12 mouse cellular contexts compared by ENCODE assay signal in genomic region chr2:79185234-79186101, GRCm38 (mm10).
DNase-seq lines count a peak whose midpoint lies in the region; ATAC-seq and TF ChIP-seq lines count a peak whose summit lies in the region.
"Had no signal": no experiment of that assay in that cellular context is flagged by ENCODE, and none has a peak within 500 bp of the region (broad histone marks: within the 10 kb centered on the region; RNA-seq: fewer than 3 reads in every experiment).

No protein-coding gene starts in this region.

- ATAC-seq in forebrain, embryonic 12.5 days (ENCODE audit: low FRiP score): peak; percentile 45; the same call in 1 of the 2 replicates
- ATAC-seq in forebrain, embryonic 15.5 days (replicated peaks): peak; percentile 71
- ATAC-seq in midbrain, embryonic 15.5 days (replicated peaks): 0 out of 2 replicates have a peak, but pooled peaks have one; percentile 60
- ATAC-seq: intestine, embryonic 16.5 days; liver, postnatal 0 days had no signal

- no peak for TF ChIP-seq CTCF in layer of hippocampus, adult 2 months (conservative IDR thresholded peaks at IDR 0.05)

- H3K4me2 ChIP-seq in forebrain, embryonic 12.5 days: no peak overlapping the region
- 0 out of 2 replicates have a peak overlapping the region, but pooled peaks have one; percentile 5 for H3K4me2 ChIP-seq in forebrain, embryonic 15.5 days (replicated peaks)
- no peak overlapping the region for H3K4me2 ChIP-seq in midbrain, embryonic 15.5 days
- H3K4me2 ChIP-seq: embryonic facial prominence, embryonic 13.5 days; heart, embryonic 11.5 days had no signal

- H3K4me3 ChIP-seq in layer of hippocampus, adult 2 months: no peak overlapping the region
- no peak overlapping the region for H3K4me3 ChIP-seq in forebrain, embryonic 12.5 days (replicated peaks)
- no peak overlapping the region for H3K4me3 ChIP-seq in forebrain, embryonic 15.5 days
- no peak overlapping the region for H3K4me3 ChIP-seq in midbrain, embryonic 15.5 days
- H3K4me3 ChIP-seq: embryonic facial prominence, embryonic 13.5 days had no signal

- no peaks in the 10 kb centered on the region for H3K9me3 ChIP-seq in forebrain, embryonic 12.5 days
- H3K9me3 ChIP-seq in forebrain, embryonic 15.5 days: no peaks in the 10 kb centered on the region
- no peaks in the 10 kb centered on the region for H3K9me3 ChIP-seq in midbrain, embryonic 15.5 days
- H3K9me3 ChIP-seq: embryonic facial prominence, embryonic 13.5 days had no signal

- H3K27ac ChIP-seq in layer of hippocampus, adult 2 months: 0 out of 2 replicates have a peak overlapping the region, but pooled peaks have one; percentile 9
- H3K27ac ChIP-seq in forebrain, embryonic 12.5 days: no peak overlapping the region
- H3K27ac ChIP-seq in forebrain, embryonic 15.5 days (replicated peaks): peak overlapping the region; percentile 53; the same call in 1 of the 2 replicates
- no peak overlapping the region for H3K27ac ChIP-seq in midbrain, embryonic 15.5 days
- H3K27ac ChIP-seq: embryonic facial prominence, embryonic 13.5 days had no signal

- WGBS in forebrain, embryonic 12.5 days: 69% methylated on average over 11 of the region's 11 CpGs
- WGBS in forebrain, embryonic 15.5 days: 24% methylated on average over 11 of the region's 11 CpGs
- WGBS in midbrain, embryonic 15.5 days: 72% methylated on average over 11 of the region's 11 CpGs

- no peaks in the 10 kb centered on the region for H3K27me3 ChIP-seq in forebrain, embryonic 12.5 days
- no peaks in the 10 kb centered on the region for H3K27me3 ChIP-seq in forebrain, embryonic 15.5 days
- no peaks in the 10 kb centered on the region for H3K27me3 ChIP-seq in midbrain, embryonic 15.5 days (replicated peaks)
- H3K27me3 ChIP-seq: embryonic facial prominence, embryonic 13.5 days had no signal

- H3K36me3 ChIP-seq in forebrain, embryonic 12.5 days (replicated peaks): no peaks in the 10 kb centered on the region
- no peaks in the 10 kb centered on the region for H3K36me3 ChIP-seq in forebrain, embryonic 15.5 days
- no peaks in the 10 kb centered on the region for H3K36me3 ChIP-seq in midbrain, embryonic 15.5 days (replicated peaks)
- H3K36me3 ChIP-seq: embryonic facial prominence, embryonic 13.5 days had no signal

- peak; percentile 13 to 14 for DNase-seq in layer of hippocampus, adult 2 months (ENCODE audit: low spot score in 2 of 2)
- no peak for DNase-seq in layer of hippocampus, postnatal 25 days (ENCODE audit: extremely low spot score in 1 of 2, low spot score in 1 of 2)
- no peak for DNase-seq in gastrocnemius, postnatal 25 days
- no peak for DNase-seq in ovary, postnatal 14 days (ENCODE audit: low spot score)
- DNase-seq: cerebellum, adult 11-12 months; liver, postnatal 0 days had no signal

- peaks cover 12% of the 10 kb centered on the region for H3K4me1 ChIP-seq in forebrain, embryonic 12.5 days
- peaks cover 33% of the 10 kb centered on the region for H3K4me1 ChIP-seq in forebrain, embryonic 15.5 days
- no peaks in the 10 kb centered on the region; the same call in 1 of the 2 replicates for H3K4me1 ChIP-seq in midbrain, embryonic 15.5 days

- no peak overlapping the region for H3K9ac ChIP-seq in forebrain, embryonic 12.5 days
- no peak overlapping the region for H3K9ac ChIP-seq in forebrain, embryonic 15.5 days (replicated peaks)
- H3K9ac ChIP-seq in midbrain, embryonic 15.5 days: no peak overlapping the region
- H3K9ac ChIP-seq: embryonic facial prominence, embryonic 13.5 days; liver, postnatal 0 days had no signal

Comparison
In these comparisons a context has a peak if more than half of its experiments do, and no peak if none do; other contexts are left out.
1. DNase-seq: peak in layer of hippocampus, adult 2 months (2 of 2); none in layer of hippocampus, postnatal 25 days (0 of 2), gastrocnemius, postnatal 25 days (single experiment) and ovary, postnatal 14 days (single experiment).
2. H3K27ac ChIP-seq: peak in layer of hippocampus, adult 2 months (single experiment) and forebrain, embryonic 15.5 days (single experiment); none in forebrain, embryonic 12.5 days (single experiment) and midbrain, embryonic 15.5 days (single experiment).
3. Peak in every context shown above with its lines, with median percentiles within 50 percentile points of each other: ATAC-seq.